Mouse (Mus musculus): ENCODE data around the gene Neurl2. TPM values are rescaled to one million over a fixed set of nuclear protein-coding genes. Genes with fewer than 3 reads are reported as not detected.

Neurl2 gene
- polyA plus RNA-seq, 1 experiment from 2014 or later: 5.2 TPM

DNA sequence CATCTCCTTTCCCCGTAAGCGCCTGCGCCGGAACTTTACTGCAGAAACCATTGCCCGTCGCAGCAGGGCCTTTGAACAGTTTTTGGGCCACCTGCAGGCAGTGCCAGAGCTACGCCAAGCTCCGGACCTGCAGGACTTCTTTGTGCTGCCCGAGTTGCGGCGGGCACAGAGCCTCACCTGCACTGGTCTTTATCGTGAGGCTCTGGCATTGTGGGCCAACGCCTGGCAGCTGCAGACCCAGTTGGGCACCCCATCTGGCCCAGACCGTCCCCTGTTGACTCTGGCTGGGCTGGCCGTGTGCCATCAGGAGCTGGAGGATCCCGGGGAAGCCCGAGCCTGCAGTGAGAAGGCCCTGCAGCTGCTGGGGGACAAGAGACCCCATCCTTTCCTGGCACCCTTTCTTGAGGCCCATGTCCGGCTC is 41.4 kb downstream of the Neurl2 start:
- 0 out of 2 replicates have a peak, but pooled peaks cover 2% of the 10 kb centered on the region for H3K4me1 ChIP-seq
- H3K27me3 ChIP-seq: 0 out of 2 replicates have a peak, but pooled peaks cover 4% of the 10 kb centered on the region
- no peaks in the 10 kb centered on the region for H3K9me3 ChIP-seq
- H3K27ac ChIP-seq (replicated peaks): no peak overlapping the region
- no peak overlapping the region for H3K4me2 ChIP-seq (replicated peaks)
- 92% methylated on average over 18 of the region's 18 CpGs for WGBS
- ATAC-seq (ENCODE audit: low FRiP score, low read depth): no peak
- no peak overlapping the region for H3K9ac ChIP-seq (replicated peaks)
- no peak overlapping the region for H3K4me3 ChIP-seq
- peaks cover 56% of the 10 kb centered on the region for H3K36me3 ChIP-seq

DNA sequence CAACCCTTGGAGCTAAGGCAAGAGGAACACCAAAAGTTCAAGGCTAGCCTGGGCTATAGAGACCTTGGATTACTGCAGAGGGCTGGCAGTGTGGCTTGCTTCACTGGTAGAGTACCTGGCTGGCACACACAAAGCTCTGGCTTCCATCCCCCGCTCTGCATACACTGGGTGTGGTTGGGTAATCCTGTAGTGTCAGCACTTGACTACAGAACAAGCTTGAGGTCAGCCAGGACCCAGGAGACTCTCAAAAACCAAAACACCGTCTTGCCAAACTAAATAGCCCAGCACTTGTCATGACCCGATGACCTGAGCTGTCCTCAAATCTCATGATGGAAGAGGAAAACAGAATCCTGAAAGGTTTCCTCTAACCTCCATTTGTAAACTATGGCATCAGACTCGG is 42.8 kb downstream of the Neurl2 start:
- Histone ChIP-seq H3K4me3 (no peak overlapping the region), H3K9ac (replicated peaks) (no peak overlapping the region), H3K27ac (replicated peaks) (no peak overlapping the region), H3K27me3 (0 out of 2 replicates have a peak, but pooled peaks cover 4% of the 10 kb centered on the region), H3K4me2 (replicated peaks) (no peak overlapping the region), H3K9me3 (no peaks in the 10 kb centered on the region), H3K4me1 (peaks cover 8% of the 10 kb centered on the region), H3K36me3 (peaks cover 42% of the 10 kb centered on the region)
- WGBS: 89% methylated on average over 4 of the region's 4 CpGs
- no peak for ATAC-seq (ENCODE audit: low FRiP score, low read depth)

DNA sequence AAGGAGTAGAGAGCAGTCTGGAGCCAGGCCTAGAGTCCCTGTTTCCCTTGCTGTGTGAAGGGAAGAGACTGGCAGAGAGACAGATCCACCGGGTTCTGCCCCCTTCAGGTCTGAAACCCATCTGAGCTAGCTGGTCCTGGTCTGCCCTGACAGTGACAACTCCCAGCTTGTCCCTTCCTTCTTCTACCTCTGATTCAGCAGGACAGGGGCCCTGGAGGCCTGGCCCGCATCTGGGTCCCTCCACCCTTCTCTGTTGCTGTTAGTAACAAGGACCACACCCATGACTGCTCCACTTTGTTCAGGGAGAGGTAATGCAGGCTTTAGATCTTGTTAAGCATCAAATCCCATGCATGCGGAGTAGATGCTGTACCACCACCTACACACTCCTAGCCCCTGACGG is 44.8 kb downstream of the Neurl2 start:
- H3K36me3 ChIP-seq: peaks cover 30% of the 10 kb centered on the region
- H3K9ac ChIP-seq (replicated peaks): 0 out of 2 replicates have a peak overlapping the region, but pooled peaks have one; percentile 28
- no peak overlapping the region for H3K4me2 ChIP-seq (replicated peaks)
- no peak for ATAC-seq (ENCODE audit: low FRiP score, low read depth)
- whole genome bisulfite sequencing: 73% methylated on average over 4 of the region's 4 CpGs
- no peaks in the 10 kb centered on the region for H3K9me3 ChIP-seq
- H3K4me1 ChIP-seq: peaks cover 13% of the 10 kb centered on the region
- 0 out of 2 replicates have a peak, but pooled peaks cover 4% of the 10 kb centered on the region for H3K27me3 ChIP-seq
- H3K27ac ChIP-seq (replicated peaks): no peak overlapping the region
- H3K4me3 ChIP-seq: no peak overlapping the region

DNA sequence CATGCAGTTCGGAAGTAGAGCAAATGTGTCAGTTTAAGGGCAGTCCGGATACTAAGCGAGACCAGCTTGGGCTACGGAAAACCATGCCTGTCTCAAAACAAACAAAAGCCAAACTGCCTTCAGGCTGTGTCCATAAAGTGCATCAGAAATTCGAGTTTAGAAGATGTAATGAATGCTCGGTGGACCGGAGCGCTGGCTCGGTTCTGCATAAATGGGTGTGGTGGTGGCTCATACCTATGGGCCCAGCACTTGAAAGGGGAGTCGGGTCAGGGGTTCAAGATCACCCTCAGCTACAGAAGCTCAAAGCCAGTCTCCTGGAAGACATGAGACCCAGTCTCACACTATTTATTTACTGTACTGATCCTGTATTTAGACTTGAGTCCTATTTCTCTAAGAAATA is 45.5 kb downstream of the Neurl2 start:
- no peaks in the 10 kb centered on the region for H3K9me3 ChIP-seq
- no peak overlapping the region for H3K9ac ChIP-seq (replicated peaks)
- H3K36me3 ChIP-seq: peaks cover 24% of the 10 kb centered on the region
- H3K27me3 ChIP-seq: 0 out of 2 replicates have a peak, but pooled peaks cover 4% of the 10 kb centered on the region
- H3K4me2 ChIP-seq (replicated peaks): no peak overlapping the region
- H3K4me3 ChIP-seq: no peak overlapping the region
- peaks cover 11% of the 10 kb centered on the region for H3K4me1 ChIP-seq
- no peak for ATAC-seq (ENCODE audit: low FRiP score, low read depth)
- H3K27ac ChIP-seq (replicated peaks): no peak overlapping the region
- WGBS: 84% methylated on average over 10 of the region's 10 CpGs

DNA sequence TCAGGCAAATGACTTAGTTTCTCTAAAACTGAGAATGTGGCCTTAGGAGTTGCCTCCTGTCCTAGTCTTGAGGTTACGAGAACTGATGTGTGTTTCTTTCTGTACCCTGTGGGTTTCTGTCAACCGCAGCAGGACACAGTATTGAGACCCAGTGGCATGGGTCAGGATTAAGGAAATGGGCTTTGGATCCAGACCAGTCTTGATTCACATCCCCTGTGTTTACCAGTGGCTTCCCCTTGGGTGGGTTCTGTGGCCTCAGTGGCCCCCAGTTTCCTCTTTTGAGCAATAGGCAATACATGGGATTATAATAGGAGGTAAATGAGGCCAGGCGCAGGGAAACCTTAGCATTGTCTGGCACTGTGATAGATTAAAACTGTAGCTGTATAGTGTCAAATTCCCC is 46.2 kb downstream of the Neurl2 start:
- Histone ChIP-seq H3K4me1 (peaks cover 11% of the 10 kb centered on the region), H3K4me2 (replicated peaks) (peak overlapping the region; percentile 82), H3K27me3 (0 out of 2 replicates have a peak, but pooled peaks cover 4% of the 10 kb centered on the region), H3K4me3 (no peak overlapping the region), H3K27ac (replicated peaks) (no peak overlapping the region), H3K9me3 (no peaks in the 10 kb centered on the region), H3K36me3 (peaks cover 17% of the 10 kb centered on the region), H3K9ac (replicated peaks) (no peak overlapping the region)
- no peak for ATAC-seq (ENCODE audit: low FRiP score, low read depth)
- 87% methylated on average over 3 of the region's 3 CpGs for WGBS

DNA sequence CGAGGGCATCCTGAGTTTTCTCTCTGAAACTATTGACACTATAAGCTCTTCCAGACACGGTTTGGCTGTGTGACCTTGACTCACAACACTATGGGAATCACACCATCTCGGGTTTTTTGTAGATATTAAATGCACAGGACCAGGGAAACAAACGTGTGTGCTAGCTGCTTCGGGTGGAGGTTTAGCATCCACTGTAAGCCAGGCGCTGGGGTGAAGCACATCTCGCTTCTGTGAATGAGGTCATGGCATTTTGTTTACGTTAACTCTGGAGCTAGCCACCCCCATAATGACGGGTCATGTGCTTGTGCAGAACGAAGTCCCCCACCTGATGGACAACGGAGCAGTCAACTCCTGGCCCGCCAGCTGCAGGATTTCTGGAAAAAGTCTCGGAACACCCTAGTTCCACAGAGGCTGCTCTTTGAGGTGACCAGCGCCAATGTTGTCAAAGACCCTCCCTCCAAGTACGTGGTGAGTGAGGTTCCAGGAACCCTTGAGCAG is 46.8 kb downstream of the Neurl2 start:
- 11% methylated on average over 15 of the region's 15 CpGs for WGBS
- ATAC-seq (ENCODE audit: low FRiP score, low read depth): peak; percentile 14; the same call in 1 of the 2 replicates
- H3K27ac ChIP-seq (replicated peaks): no peak overlapping the region

DNA sequence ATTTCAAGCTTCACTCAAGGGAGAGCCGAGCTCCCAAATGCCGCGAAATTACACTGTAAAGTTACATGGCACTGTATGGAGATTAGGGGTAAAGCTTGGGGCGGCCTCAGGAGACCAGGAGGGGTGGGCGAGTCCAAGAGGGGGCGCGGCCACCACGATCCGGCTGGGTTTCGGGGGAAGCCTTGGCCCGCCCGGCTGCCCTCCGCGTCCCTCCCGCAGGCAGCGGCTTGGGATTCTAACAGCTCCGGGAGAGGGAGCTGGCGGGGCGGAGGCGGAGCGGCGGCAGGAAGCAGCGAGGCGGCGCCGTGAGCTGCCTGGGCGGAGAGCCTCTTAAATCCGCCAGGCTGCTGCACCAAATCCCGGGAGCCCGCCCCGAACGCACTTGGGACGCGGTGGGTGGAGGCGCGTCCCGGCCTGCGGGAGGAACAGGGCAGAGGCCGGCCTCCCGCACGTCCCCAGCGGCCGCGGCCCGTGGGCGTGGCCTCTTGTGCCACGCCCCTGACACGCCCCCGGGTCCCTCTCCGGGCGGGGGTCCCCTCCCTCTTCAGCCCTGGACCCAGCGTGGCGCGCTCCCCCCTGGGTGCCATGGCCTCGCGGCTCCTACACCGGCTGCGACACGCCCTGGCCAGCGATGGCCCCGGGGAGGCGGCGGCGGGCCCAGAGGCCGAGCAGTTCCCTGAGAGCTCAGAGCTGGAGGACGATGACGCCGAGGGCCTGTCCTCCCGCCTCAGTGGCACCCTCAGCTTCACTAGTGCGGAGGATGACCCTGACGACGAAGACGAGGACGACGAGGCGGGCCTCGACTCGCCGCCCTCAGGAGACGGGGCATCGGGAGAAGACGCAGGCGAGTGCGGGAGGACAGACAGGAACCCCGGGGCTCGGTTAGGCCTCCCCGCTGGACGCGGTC is 47.5 kb downstream of the Neurl2 start, which contains the start of gene Snx21:
Gene Snx21 (plus strand): TSS at position 343 of the 907 bp plus-strand sequence.
- peak within 1 kb of the TSS; percentile 64 for H3K4me3 ChIP-seq
- no peaks in the 10 kb centered on the region for H3K9me3 ChIP-seq
- under 1% methylated on average over 83 of the region's 89 CpGs for WGBS
- peak within 1 kb of the TSS; percentile 60 for H3K9ac ChIP-seq (replicated peaks)
- peak within 1 kb of the TSS; percentile 69 for H3K27ac ChIP-seq (replicated peaks)
- ATAC-seq (ENCODE audit: low FRiP score, low read depth): peak; percentile 90
- peaks cover 11% of the 10 kb centered on the region for H3K4me1 ChIP-seq
- H3K4me2 ChIP-seq (replicated peaks): peak within 1 kb of the TSS; percentile 82
- H3K27me3 ChIP-seq: 0 out of 2 replicates have a peak, but pooled peaks cover 4% of the 10 kb centered on the region
- 0 out of 2 replicates have a peak, but pooled peaks cover 4% of the 10 kb centered on the region for H3K36me3 ChIP-seq

More for the DNA sequence above, 46.8 kb downstream of the Neurl2 start:
- Histone ChIP-seq H3K9me3 (no peaks in the 10 kb centered on the region), H3K9ac (replicated peaks) (peak overlapping the region; percentile 60), H3K36me3 (peaks cover 11% of the 10 kb centered on the region; the same call in 1 of the 2 replicates), H3K4me1 (peaks cover 11% of the 10 kb centered on the region), H3K4me3 (peak overlapping the region; percentile 64), H3K27me3 (0 out of 2 replicates have a peak, but pooled peaks cover 4% of the 10 kb centered on the region), H3K4me2 (replicated peaks) (peak overlapping the region; percentile 82)

DNA sequence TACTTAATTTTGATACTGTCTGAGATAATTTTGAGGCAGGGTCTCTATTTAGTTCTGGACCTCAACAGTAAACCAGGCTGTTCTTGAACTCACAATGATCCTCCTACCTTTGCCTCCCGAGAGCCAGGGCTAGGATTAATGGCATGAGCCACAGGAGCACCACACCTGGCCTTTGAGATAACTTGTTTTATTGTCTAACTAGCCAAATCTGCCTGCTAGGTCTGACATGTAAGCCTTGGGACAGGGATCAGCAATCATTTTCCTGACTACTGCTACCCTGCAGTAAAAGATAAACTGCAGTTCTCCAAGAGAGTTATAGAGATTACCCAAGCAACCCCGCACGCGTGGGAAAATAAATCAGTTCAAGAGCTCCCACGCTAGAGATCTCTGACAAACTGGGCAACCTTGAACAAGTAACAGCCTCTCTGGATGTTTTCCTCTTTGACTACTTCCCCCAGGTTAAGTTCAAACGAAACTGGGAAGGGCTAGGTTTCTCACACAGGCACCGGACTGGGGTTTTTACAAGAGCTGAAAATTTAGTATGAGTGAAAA is 48.3 kb downstream of the Neurl2 start:
- Histone ChIP-seq H3K4me2 (replicated peaks) (peak overlapping the region; percentile 82), H3K27me3 (0 out of 2 replicates have a peak, but pooled peaks cover 4% of the 10 kb centered on the region), H3K36me3 (0 out of 2 replicates have a peak, but pooled peaks cover 3% of the 10 kb centered on the region), H3K4me3 (peak overlapping the region; percentile 64), H3K9ac (replicated peaks) (peak overlapping the region; percentile 60; the same call in 1 of the 2 replicates), H3K4me1 (peaks cover 11% of the 10 kb centered on the region), H3K9me3 (no peaks in the 10 kb centered on the region), H3K27ac (replicated peaks) (no peak overlapping the region)
- WGBS: 16% methylated on average over 7 of the region's 7 CpGs
- no peak for ATAC-seq (ENCODE audit: low FRiP score, low read depth)

DNA sequence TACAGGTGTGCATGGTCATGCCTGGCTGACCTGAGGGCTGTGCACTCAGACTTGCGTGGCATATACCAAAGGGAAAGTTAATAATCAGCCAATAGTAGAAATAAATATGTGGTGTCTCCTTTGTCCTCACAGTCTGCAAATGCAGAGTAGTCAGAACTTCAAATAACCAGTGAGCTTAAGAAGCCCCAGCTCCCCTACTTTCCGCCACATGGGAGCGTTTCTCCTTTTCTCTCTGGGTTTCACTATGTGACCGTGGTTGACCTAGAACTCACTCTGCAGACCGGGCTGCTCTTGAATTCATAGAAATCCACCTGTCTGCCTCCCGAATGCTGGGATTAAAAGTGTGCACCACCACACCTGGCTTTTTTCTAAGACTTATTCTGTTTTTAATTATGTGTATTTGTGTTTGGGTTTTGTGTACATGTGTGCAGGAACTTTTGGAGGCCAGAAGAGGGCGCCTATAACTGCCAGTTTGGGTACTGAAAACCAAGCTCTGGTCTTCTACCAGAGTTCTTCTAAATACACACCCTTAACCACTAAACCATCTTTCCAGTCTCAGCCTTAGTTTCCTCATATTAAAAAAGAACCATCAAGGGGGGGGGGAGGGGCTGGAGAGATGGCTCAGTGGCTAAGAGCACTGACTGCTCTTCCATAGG is 49.2 kb downstream of the Neurl2 start:
- Histone ChIP-seq H3K9me3 (no peaks in the 10 kb centered on the region), H3K36me3 (0 out of 2 replicates have a peak, but pooled peaks cover 2% of the 10 kb centered on the region), H3K27ac (replicated peaks) (no peak overlapping the region), H3K4me1 (peaks cover 11% of the 10 kb centered on the region), H3K4me2 (replicated peaks) (no peak overlapping the region), H3K9ac (replicated peaks) (no peak overlapping the region), H3K4me3 (no peak overlapping the region), H3K27me3 (0 out of 2 replicates have a peak, but pooled peaks cover 4% of the 10 kb centered on the region)
- WGBS: 80% methylated on average over 7 of the region's 7 CpGs
- ATAC-seq (ENCODE audit: low FRiP score, low read depth): no peak

DNA sequence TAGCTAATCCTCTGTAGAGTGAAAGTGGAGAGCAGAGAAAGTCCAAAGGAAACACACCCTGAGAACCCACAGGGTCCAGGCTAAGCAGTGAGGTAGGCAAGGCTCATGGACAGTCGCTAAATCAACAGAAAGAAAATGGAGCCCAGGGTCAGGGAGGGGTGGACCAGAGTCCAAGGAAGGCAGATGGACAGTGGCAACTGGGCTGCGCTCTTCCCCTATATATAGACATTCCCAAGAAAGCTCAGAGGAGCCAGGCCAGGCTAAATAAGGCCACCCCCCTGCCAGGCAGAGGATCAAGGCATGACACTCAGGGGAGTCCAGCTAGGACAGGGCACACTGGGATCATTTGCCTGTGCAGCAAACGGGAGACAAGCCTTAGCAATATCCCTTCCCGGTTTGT is 51.4 kb downstream of the Neurl2 start:
- 67% methylated on average over 4 of the region's 4 CpGs for WGBS

More for the DNA sequence above, 51.4 kb downstream of the Neurl2 start:
- Histone ChIP-seq H3K9ac (replicated peaks) (no peak overlapping the region), H3K27me3 (0 out of 2 replicates have a peak, but pooled peaks cover 2% of the 10 kb centered on the region), H3K36me3 (no peaks in the 10 kb centered on the region), H3K4me3 (no peak overlapping the region), H3K9me3 (no peaks in the 10 kb centered on the region), H3K4me1 (peaks cover 11% of the 10 kb centered on the region), H3K4me2 (replicated peaks) (no peak overlapping the region), H3K27ac (replicated peaks) (no peak overlapping the region)
- no peak for ATAC-seq (ENCODE audit: low FRiP score, low read depth)

Data from midbrain, embryonic 12.5 days (tissue).